In the genomic region with DNA sequence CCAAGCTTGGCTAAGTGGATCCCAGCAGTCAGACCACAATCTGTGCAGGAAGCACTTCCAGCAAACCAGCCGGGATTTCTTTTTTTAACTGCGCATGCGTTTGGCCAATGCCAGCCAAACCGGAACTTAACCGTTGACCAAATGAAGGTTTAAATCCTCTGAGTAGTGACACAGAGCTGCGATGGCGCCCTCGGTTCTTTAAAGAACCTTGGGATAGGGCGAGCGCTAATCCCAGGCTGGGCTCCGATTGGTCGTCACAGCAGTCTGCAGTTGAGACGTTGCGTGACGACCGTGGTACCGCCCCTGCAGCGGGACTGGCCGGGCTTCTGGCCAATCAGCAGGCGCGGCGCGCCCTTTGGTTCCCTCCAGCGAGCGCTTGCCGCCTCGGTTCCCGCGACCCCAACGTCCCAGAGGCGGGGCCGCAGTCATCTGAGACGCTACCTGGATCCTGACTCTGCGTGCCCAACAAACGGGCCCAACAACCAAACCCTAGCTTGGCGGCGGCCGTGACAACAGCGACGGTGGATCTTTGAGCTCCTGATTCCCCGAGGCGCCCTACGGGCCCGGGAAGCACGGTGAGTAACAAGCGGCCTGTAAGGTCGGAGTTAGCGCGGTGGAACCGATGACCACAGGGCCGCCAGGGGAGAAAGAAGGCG, we compare ENCODE assay signal across 8 mouse cellular contexts. TPM values are rescaled to one million over a fixed set of nuclear protein-coding genes. Genes with fewer than 3 reads are reported as not detected.
DNase-seq lines count a peak whose midpoint lies in the region; ATAC-seq lines count a peak whose summit lies in the region.

Stil (plus strand) TSS at position 387 of the 656 bp plus-strand sequence.

- H3K36me3 ChIP-seq in heart, embryonic 13.5 days: peaks cover 17% of the 10 kb centered on the region
- H3K36me3 ChIP-seq in liver, embryonic 12.5 days: peaks cover 18% of the 10 kb centered on the region
- no peaks in the 10 kb centered on the region for H3K36me3 ChIP-seq in stomach, embryonic 15.5 days

- no peaks in the 10 kb centered on the region for H3K9me3 ChIP-seq in heart, embryonic 13.5 days
- no peaks in the 10 kb centered on the region for H3K9me3 ChIP-seq in liver, embryonic 12.5 days (replicated peaks)
- no peaks in the 10 kb centered on the region for H3K9me3 ChIP-seq in stomach, embryonic 15.5 days

- no peaks in the 10 kb centered on the region for H3K4me1 ChIP-seq in brown adipose tissue, adult 24 weeks (ENCODE audit: control insufficient read depth, insufficient read depth, insufficient read length, low read length)
- H3K4me1 ChIP-seq in heart, embryonic 13.5 days: peaks cover 24% of the 10 kb centered on the region
- H3K4me1 ChIP-seq in liver, embryonic 12.5 days: peaks cover 32% of the 10 kb centered on the region
- peaks cover 5% of the 10 kb centered on the region; the same call in 1 of the 2 replicates for H3K4me1 ChIP-seq in stomach, embryonic 15.5 days

- DNase-seq in CD4-positive, CD25-positive, alpha-beta regulatory T cell, adult 2 months (ENCODE audit: low read depth, low spot score): peak; percentile 97
- DNase-seq in fat pad, adult 2 months (ENCODE audit: extremely low read depth, low read depth, low spot score): peak; percentile 94
- peak; percentile 98 for DNase-seq in kidney, postnatal 10 days
- DNase-seq in natural killer cell, adult 2 months (ENCODE audit: low spot score in 2 of 2): peak; percentile 91 to 93

- H3K27me3 ChIP-seq in heart, embryonic 13.5 days (replicated peaks): no peaks in the 10 kb centered on the region
- no peaks in the 10 kb centered on the region for H3K27me3 ChIP-seq in liver, embryonic 12.5 days (replicated peaks)
- H3K27me3 ChIP-seq in stomach, embryonic 15.5 days (replicated peaks): no peaks in the 10 kb centered on the region

- H3K4me3 ChIP-seq in brown adipose tissue, adult 24 weeks (ENCODE audit: insufficient read depth, low read depth, low read length): peak within 1 kb of the TSS; percentile 78
- peak within 1 kb of the TSS; percentile 71 for H3K4me3 ChIP-seq in heart, embryonic 13.5 days
- H3K4me3 ChIP-seq in liver, embryonic 12.5 days: peak within 1 kb of the TSS; percentile 84
- H3K4me3 ChIP-seq in stomach, embryonic 15.5 days (replicated peaks): peak within 1 kb of the TSS; percentile 63

- ATAC-seq in heart, embryonic 13.5 days (ENCODE audit: extremely low read depth, insufficient number of reproducible peaks, low FRiP score, low TSS enrichment): peak; percentile 100
- ATAC-seq in liver, embryonic 12.5 days: peak; percentile 99
- ATAC-seq in stomach, embryonic 15.5 days (ENCODE audit: insufficient read depth, low FRiP score, low read depth): peak; percentile 100

- WGBS in heart, embryonic 13.5 days: under 1% methylated on average over 52 of the region's 52 CpGs
- WGBS in liver, embryonic 12.5 days (ENCODE audit: insufficient replicate concordance): 1% methylated on average over 52 of the region's 52 CpGs
- under 1% methylated on average over 52 of the region's 52 CpGs for WGBS in stomach, embryonic 15.5 days

- peak within 1 kb of the TSS; percentile 79 for H3K4me2 ChIP-seq in heart, embryonic 13.5 days
- peak within 1 kb of the TSS; percentile 91 for H3K4me2 ChIP-seq in liver, embryonic 12.5 days
- peak within 1 kb of the TSS; percentile 58 for H3K4me2 ChIP-seq in stomach, embryonic 15.5 days

- peak within 1 kb of the TSS; percentile 92 for H3K27ac ChIP-seq in brown adipose tissue, adult 24 weeks (replicated peaks; ENCODE audit: low read depth, low read length)
- H3K27ac ChIP-seq in heart, embryonic 13.5 days (replicated peaks): peak within 1 kb of the TSS; percentile 89
- H3K27ac ChIP-seq in liver, embryonic 12.5 days: peak within 1 kb of the TSS; percentile 93
- peak within 1 kb of the TSS; percentile 94 for H3K27ac ChIP-seq in stomach, embryonic 15.5 days

- H3K9ac ChIP-seq in heart, embryonic 13.5 days: peak within 1 kb of the TSS; percentile 82
- H3K9ac ChIP-seq in liver, embryonic 12.5 days: peak within 1 kb of the TSS; percentile 86
- H3K9ac ChIP-seq in stomach, embryonic 15.5 days: peak within 1 kb of the TSS; percentile 32; the same call in 1 of the 2 replicates

RNA-seq across cellular contexts. Expression of gene Stil, which starts in this region (rescaled TPM):
- 0.52 TPM in 1 of 2 replicates, not detected in the other for polyA plus RNA-seq in brown adipose tissue, adult 24 weeks (2012; ENCODE audit: insufficient read depth, insufficient read length, missing spikeins)
- 7.8 and 8.7 TPM in 2 replicates for polyA plus RNA-seq in heart, embryonic 13.5 days (2015; fragmentation: Nextera tagmentation; extraction: Ambion mirVana)
- 14.2 and 16.2 TPM in 2 replicates for polyA plus RNA-seq in liver, embryonic 12.5 days (2016; fragmentation: Nextera tagmentation; extraction: Ambion mirVana)
- polyA plus RNA-seq in stomach, embryonic 15.5 days (2015; fragmentation: Nextera tagmentation; extraction: Ambion mirVana): 9.9 and 10.9 TPM in 2 replicates

Comparison
In these comparisons a context has a peak if more than half of its experiments do, and no peak if none do; other contexts are left out.
1. Peak in every context shown above with its lines: DNase-seq, ATAC-seq, H3K4me3 ChIP-seq and H3K27ac ChIP-seq.
2. H3K9ac ChIP-seq: peak in every context shown above with its lines; median percentile 86 in liver, embryonic 12.5 days; 82 in heart, embryonic 13.5 days; 32 in stomach, embryonic 15.5 days.